Mouse (Mus musculus) cortical plate, adult 2 months (tissue): ENCODE results near the gene Tbc1d12. TPM values are rescaled to one million over a fixed set of nuclear protein-coding genes. Genes with fewer than 3 reads are reported as not detected.
A peak's percentile ranks its signal among the peaks of the same experiment; 100 is the strongest.
"Not testable (repeated sequence)": the region's sequence is repeated elsewhere in the genome, so short reads cannot be mapped to it uniquely, and the experiment has no call there.

Source experiments
- H3K27ac ChIP-seq: fragments of 200-500 bp; 2 replicates; pipeline ENCODE4 v1.5.1; 2012; ENCODE audit warnings: low read length, control low read depth, inconsistent platforms; ENCODE audit not compliant: insufficient read depth
- H3K4me1 ChIP-seq: fragments of 200-500 bp; 2 replicates; pipeline ENCODE4 v1.6.1; 2011; ENCODE audit warnings: low read length; ENCODE audit not compliant: control insufficient read depth, insufficient read depth
- H3K4me3 ChIP-seq: fragments of 200-500 bp; 2 replicates; pipeline ENCODE4 v1.5.1; 2011; ENCODE audit warnings: mild to moderate bottlenecking, low read length, control low read depth; ENCODE audit not compliant: insufficient read depth
- CTCF ChIP-seq: fragments of 200-500 bp; IDR thresholded peaks from 2 replicates; pipeline ENCODE4 v1.5.1; 2011; ENCODE audit warnings: mild to moderate bottlenecking, control low read depth, low read length; ENCODE audit not compliant: insufficient read depth; ENCODE audit errors: extremely low read depth
- POLR2A ChIP-seq: fragments of 200-500 bp; IDR thresholded peaks from 2 replicates; pipeline ENCODE4 v1.6.1; 2011; ENCODE audit warnings: mild to moderate bottlenecking, low read length, control low read depth; ENCODE audit not compliant: insufficient read depth; ENCODE audit errors: extremely low read depth
- polyA plus RNA-seq: library from polyadenylated mRNA; depleted of rRNA; stranded (reverse); fragments of >200 nt; gene quantifications from 2 replicates; pipeline ENCODE4 v1.2.3, GENCODE M21; 2012

Gene Tbc1d12
- polyA plus RNA-seq, 1 experiment = 7.0 TPM

GRCm38 (mm10) chr19:38820186-38820804 lies 16.1 kb upstream of the Tbc1d12 start:
- no peak overlapping the region for H3K4me3 ChIP-seq
- H3K27ac ChIP-seq = no peak overlapping the region
- peaks cover 2% of the 10 kb centered on the region; the same call in 1 of the 2 replicates for H3K4me1 ChIP-seq
- TF ChIP-seq CTCF = no peak
- TF ChIP-seq POLR2A = no peak

- no peak overlapping the region for H3K27ac ChIP-seq
- TF ChIP-seq CTCF (no peak), POLR2A (no peak)
These were observed 3.2 kb upstream of the Tbc1d12 start for GRCm38 (mm10) chr19:38833224-38833623.

GRCm38 (mm10) chr19:38836084-38836437 lies 318 bp upstream of the Tbc1d12 start:
- Histone ChIP-seq H3K4me1 (peaks cover 2% of the 10 kb centered on the region; the same call in 1 of the 2 replicates), H3K4me3 (peak overlapping the region; percentile 35), H3K27ac (peak overlapping the region; percentile 8)
- TF ChIP-seq CTCF (no peak), POLR2A (no peak)

More at GRCm38 (mm10) chr19:38833224-38833623, 3.2 kb upstream of the Tbc1d12 start:
- peaks cover 2% of the 10 kb centered on the region; the same call in 1 of the 2 replicates for H3K4me1 ChIP-seq
- no peak overlapping the region for H3K4me3 ChIP-seq

- Histone ChIP-seq H3K4me1 (peaks cover 2% of the 10 kb centered on the region; the same call in 1 of the 2 replicates), H3K27ac (peak overlapping the region; percentile 95), H3K4me3 (peak overlapping the region; percentile 35)
- TF ChIP-seq CTCF = no peak
- TF ChIP-seq POLR2A = no peak
These were observed 827 bp downstream of the Tbc1d12 start for GRCm38 (mm10) chr19:38837171-38837641.

GRCm38 (mm10) chr19:38844817-38845216 lies 8.4 kb downstream of the Tbc1d12 start:
- Histone ChIP-seq H3K27ac (no peak overlapping the region), H3K4me3 (no peak overlapping the region), H3K4me1 (no peaks in the 10 kb centered on the region)
- TF ChIP-seq POLR2A (no peak), CTCF (no peak)

GRCm38 (mm10) chr19:38846373-38846772 lies 10.0 kb downstream of the Tbc1d12 start:
- Histone ChIP-seq H3K4me1 (no peaks in the 10 kb centered on the region), H3K27ac (no peak overlapping the region), H3K4me3 (no peak overlapping the region)
- no peak for TF ChIP-seq CTCF
- no peak for TF ChIP-seq POLR2A

- TF ChIP-seq CTCF (no peak), POLR2A (no peak)
- H3K27ac ChIP-seq = no peak overlapping the region
- H3K4me3 ChIP-seq = no peak overlapping the region
- H3K4me1 ChIP-seq = no peaks in the 10 kb centered on the region
These were observed 21.8 kb downstream of the Tbc1d12 start for GRCm38 (mm10) chr19:38858224-38858623.

GRCm38 (mm10) chr19:38862523-38862922 lies 26.1 kb downstream of the Tbc1d12 start:
- H3K4me3 ChIP-seq = no peak overlapping the region
- TF ChIP-seq POLR2A (no peak), CTCF (no peak)

GRCm38 (mm10) chr19:38874825-38875224 lies 38.4 kb downstream of the Tbc1d12 start:
- H3K4me3 ChIP-seq, H3K4me1 ChIP-seq, H3K27ac ChIP-seq: not testable (repeated sequence)

More at GRCm38 (mm10) chr19:38862523-38862922, 26.1 kb downstream of the Tbc1d12 start:
- Histone ChIP-seq H3K4me1 (no peaks in the 10 kb centered on the region), H3K27ac (no peak overlapping the region)

GRCm38 (mm10) chr19:38880300-38880699 lies 43.9 kb downstream of the Tbc1d12 start:
- TF ChIP-seq POLR2A (no peak), CTCF (no peak)
- Histone ChIP-seq H3K27ac (no peak overlapping the region), H3K4me3 (no peak overlapping the region), H3K4me1 (no peaks in the 10 kb centered on the region)

- TF ChIP-seq CTCF = 0 out of 2 replicates have a peak, but pooled peaks have one; percentile 17
- no peak for TF ChIP-seq POLR2A
- H3K27ac ChIP-seq = no peak overlapping the region
- H3K4me3 ChIP-seq = no peak overlapping the region
- H3K4me1 ChIP-seq = no peaks in the 10 kb centered on the region
These were observed 65.1 kb downstream of the Tbc1d12 start for GRCm38 (mm10) chr19:38901146-38902135.
